Mouse (Mus musculus): Measurements from ENCODE around the gene Arl6ip1. TPM values are rescaled to one million over a fixed set of nuclear protein-coding genes. Genes with fewer than 3 reads are reported as not detected.
"Not testable (repeated sequence)": the region's sequence is repeated elsewhere in the genome, so short reads cannot be mapped to it uniquely, and the experiment has no call there.

Gene Arl6ip1
- 311 and 353 TPM in 2 replicates for polyA plus RNA-seq (2016; fragmentation: Nextera tagmentation; extraction: Ambion mirVana)

- Histone ChIP-seq H3K4me1 (peaks cover 28% of the 10 kb centered on the region), H3K4me3 (peak within 1 kb of the TSS; percentile 93), H3K27me3 (ENCODE audit: insufficient read depth, poor library complexity, severe bottlenecking) (no peaks in the 10 kb centered on the region), H3K27ac (peak within 1 kb of the TSS; percentile 95), H3K9me3 (no peaks in the 10 kb centered on the region), H3K36me3 (peaks cover 17% of the 10 kb centered on the region)
- DNase-seq (ENCODE audit: low spot score): peak; percentile 99
- under 1% methylated on average over 39 of the region's 39 CpGs for WGBS
Measured at GRCm38 (mm10) chr7:118129430-118130041, at the start of gene Arl6ip1. Gene Arl6ip1 (minus strand): TSS chr7:118129662.

- H3K4me3 ChIP-seq: no peak overlapping the region
- no peak for DNase-seq (ENCODE audit: low spot score)
- H3K27me3 ChIP-seq (ENCODE audit: insufficient read depth, poor library complexity, severe bottlenecking): no peaks in the 10 kb centered on the region
- no peaks in the 10 kb centered on the region for H3K9me3 ChIP-seq
- H3K4me1 ChIP-seq: peaks cover 6% of the 10 kb centered on the region; the same call in 1 of the 2 replicates
- H3K27ac ChIP-seq: no peak overlapping the region
- 65% methylated on average over 1 of the region's 1 CpGs for WGBS
- peaks cover 60% of the 10 kb centered on the region for H3K36me3 ChIP-seq
Measured at GRCm38 (mm10) chr7:118175821-118176355, 46.4 kb upstream of the Arl6ip1 start.

- H3K9me3 ChIP-seq; H3K4me1 ChIP-seq; H3K4me3 ChIP-seq; H3K27me3 ChIP-seq (ENCODE audit: insufficient read depth, poor library complexity, severe bottlenecking); DNase-seq (ENCODE audit: low spot score); H3K27ac ChIP-seq: not testable (repeated sequence)
- 82% methylated on average over 2 of the region's 2 CpGs for WGBS
- H3K36me3 ChIP-seq: peaks cover 77% of the 10 kb centered on the region
Measured at GRCm38 (mm10) chr7:118170125-118170524, 40.7 kb upstream of the Arl6ip1 start.

GRCm38 (mm10) chr7:118163006-118163405 is 33.5 kb upstream of the Arl6ip1 start:
- Histone ChIP-seq H3K27ac (no peak overlapping the region), H3K27me3 (ENCODE audit: insufficient read depth, poor library complexity, severe bottlenecking) (no peaks in the 10 kb centered on the region), H3K4me1 (no peaks in the 10 kb centered on the region), H3K9me3 (no peaks in the 10 kb centered on the region), H3K4me3 (no peak overlapping the region), H3K36me3 (peaks cover 73% of the 10 kb centered on the region)
- WGBS: 94% methylated on average over 8 of the region's 8 CpGs
- DNase-seq (ENCODE audit: low spot score): no peak

GRCm38 (mm10) chr7:118160121-118160520 is 30.7 kb upstream of the Arl6ip1 start:
- Histone ChIP-seq H3K4me1 (no peaks in the 10 kb centered on the region), H3K27ac (no peak overlapping the region), H3K4me3 (no peak overlapping the region), H3K36me3 (peaks cover 74% of the 10 kb centered on the region), H3K9me3 (no peaks in the 10 kb centered on the region), H3K27me3 (ENCODE audit: insufficient read depth, poor library complexity, severe bottlenecking) (no peaks in the 10 kb centered on the region)
- 86% methylated on average over 3 of the region's 3 CpGs for WGBS
- DNase-seq (ENCODE audit: low spot score): no peak

GRCm38 (mm10) chr7:118156461-118156860 is 27.0 kb upstream of the Arl6ip1 start:
- Histone ChIP-seq H3K4me3 (no peak overlapping the region), H3K27ac (no peak overlapping the region), H3K9me3 (no peaks in the 10 kb centered on the region), H3K27me3 (ENCODE audit: insufficient read depth, poor library complexity, severe bottlenecking) (no peaks in the 10 kb centered on the region), H3K4me1 (no peaks in the 10 kb centered on the region), H3K36me3 (peaks cover 88% of the 10 kb centered on the region)
- no peak for DNase-seq (ENCODE audit: low spot score)
- WGBS: 82% methylated on average over 7 of the region's 7 CpGs

GRCm38 (mm10) chr7:118154150-118154549 is 24.7 kb upstream of the Arl6ip1 start:
- Histone ChIP-seq H3K4me1 (no peaks in the 10 kb centered on the region), H3K9me3 (no peaks in the 10 kb centered on the region), H3K4me3 (no peak overlapping the region), H3K27me3 (ENCODE audit: insufficient read depth, poor library complexity, severe bottlenecking) (no peaks in the 10 kb centered on the region), H3K27ac (no peak overlapping the region), H3K36me3 (peaks cover 85% of the 10 kb centered on the region)
- WGBS: 91% methylated on average over 6 of the region's 6 CpGs
- DNase-seq (ENCODE audit: low spot score): no peak

- Histone ChIP-seq H3K27ac (no peak overlapping the region), H3K4me3 (no peak overlapping the region), H3K9me3 (no peaks in the 10 kb centered on the region), H3K27me3 (ENCODE audit: insufficient read depth, poor library complexity, severe bottlenecking) (no peaks in the 10 kb centered on the region), H3K4me1 (no peaks in the 10 kb centered on the region), H3K36me3 (peaks cover 91% of the 10 kb centered on the region)
- no peak for DNase-seq (ENCODE audit: low spot score)
- WGBS: 77% methylated on average over 3 of the region's 3 CpGs
Measured at GRCm38 (mm10) chr7:118143602-118144001, 14.1 kb upstream of the Arl6ip1 start.

GRCm38 (mm10) chr7:118143123-118143522 is 13.7 kb upstream of the Arl6ip1 start:
- Histone ChIP-seq H3K36me3 (peaks cover 88% of the 10 kb centered on the region), H3K4me1 (no peaks in the 10 kb centered on the region), H3K9me3 (no peaks in the 10 kb centered on the region), H3K27ac (no peak overlapping the region), H3K27me3 (ENCODE audit: insufficient read depth, poor library complexity, severe bottlenecking) (no peaks in the 10 kb centered on the region), H3K4me3 (no peak overlapping the region)
- WGBS: 67% methylated on average over 4 of the region's 4 CpGs
- DNase-seq (ENCODE audit: low spot score): no peak

- no peaks in the 10 kb centered on the region for H3K4me1 ChIP-seq
- DNase-seq (ENCODE audit: low spot score): no peak
- H3K36me3 ChIP-seq: peaks cover 94% of the 10 kb centered on the region
- H3K4me3 ChIP-seq: no peak overlapping the region
- H3K27ac ChIP-seq: no peak overlapping the region
- H3K9me3 ChIP-seq: no peaks in the 10 kb centered on the region
- WGBS: 94% methylated on average over 7 of the region's 7 CpGs
- H3K27me3 ChIP-seq (ENCODE audit: insufficient read depth, poor library complexity, severe bottlenecking): no peaks in the 10 kb centered on the region
Measured at GRCm38 (mm10) chr7:118141271-118141670, 11.8 kb upstream of the Arl6ip1 start.

GRCm38 (mm10) chr7:118135128-118135527 is 5.7 kb upstream of the Arl6ip1 start:
- H3K36me3 ChIP-seq: peaks cover 54% of the 10 kb centered on the region

GRCm38 (mm10) chr7:118128925-118129429 is 485 bp downstream of the Arl6ip1 start:
- Histone ChIP-seq H3K27ac (peak overlapping the region; percentile 95), H3K4me3 (peak overlapping the region; percentile 93), H3K4me1 (peaks cover 28% of the 10 kb centered on the region), H3K9me3 (no peaks in the 10 kb centered on the region), H3K27me3 (ENCODE audit: insufficient read depth, poor library complexity, severe bottlenecking) (no peaks in the 10 kb centered on the region), H3K36me3 (peaks cover 21% of the 10 kb centered on the region)
- WGBS: under 1% methylated on average over 21 of the region's 21 CpGs
- no peak for DNase-seq (ENCODE audit: low spot score)

More at GRCm38 (mm10) chr7:118135128-118135527, 5.7 kb upstream of the Arl6ip1 start:
- H3K4me1 ChIP-seq: peaks cover 5% of the 10 kb centered on the region; the same call in 1 of the 2 replicates
- H3K27me3 ChIP-seq (ENCODE audit: insufficient read depth, poor library complexity, severe bottlenecking): no peaks in the 10 kb centered on the region
- 89% methylated on average over 11 of the region's 11 CpGs for WGBS
- no peak overlapping the region for H3K27ac ChIP-seq
- no peaks in the 10 kb centered on the region for H3K9me3 ChIP-seq
- no peak for DNase-seq (ENCODE audit: low spot score)
- no peak overlapping the region for H3K4me3 ChIP-seq

GRCm38 (mm10) chr7:118126219-118126875 is 3.1 kb downstream of the Arl6ip1 start:
- DNase-seq (ENCODE audit: low spot score): no peak
- H3K27ac ChIP-seq: no peak overlapping the region
- no peaks in the 10 kb centered on the region for H3K27me3 ChIP-seq (ENCODE audit: insufficient read depth, poor library complexity, severe bottlenecking)
- peaks cover 28% of the 10 kb centered on the region for H3K4me1 ChIP-seq
- peaks cover 44% of the 10 kb centered on the region for H3K36me3 ChIP-seq
- no peaks in the 10 kb centered on the region for H3K9me3 ChIP-seq
- H3K4me3 ChIP-seq: no peak overlapping the region
- WGBS: 73% methylated on average over 11 of the region's 11 CpGs

Data from heart, embryonic 10.5 days (tissue).